Mouse (Mus musculus): Measurements from ENCODE around the gene Hba-a1.
"Not testable (repeated sequence)": the region's sequence is repeated elsewhere in the genome, so short reads cannot be mapped to it uniquely, and the experiment has no call there.

The Hba-a1 gene

GRCm38 (mm10) chr11:32296203-32296602 lies 12.9 kb downstream of the Hba-a1 start, which contains the start of gene Hba-a2:
Gene Hba-a2, plus strand, starts transcription at chr11:32296489.
- not testable (repeated sequence) for DNase-seq (ENCODE audit: low spot score in 2 of 2)

- not testable (repeated sequence) for DNase-seq (ENCODE audit: low spot score in 2 of 2)
Measured at GRCm38 (mm10) chr11:32297417-32297816, 14.1 kb downstream of the Hba-a1 start.

GRCm38 (mm10) chr11:32297866-32298531 lies 14.7 kb downstream of the Hba-a1 start:
- no peak for DNase-seq (ENCODE audit: low spot score in 2 of 2)

- DNase-seq (ENCODE audit: low spot score in 2 of 2): no peak
Measured at GRCm38 (mm10) chr11:32298532-32298918, 15.2 kb downstream of the Hba-a1 start.

- DNase-seq (ENCODE audit: low spot score in 2 of 2): peak in 1 of 2 experiments; percentile 67
Measured at GRCm38 (mm10) chr11:32299865-32300264, 16.6 kb downstream of the Hba-a1 start, which contains the start of gene Hbq1a. Gene Hbq1a, plus strand, starts transcription at chr11:32300069.

GRCm38 (mm10) chr11:32300279-32301267 lies 17.3 kb downstream of the Hba-a1 start:
- DNase-seq (ENCODE audit: low spot score in 2 of 2): no peak

- no peak for DNase-seq (ENCODE audit: low spot score in 2 of 2)
Measured at GRCm38 (mm10) chr11:32301506-32301905, 18.2 kb downstream of the Hba-a1 start.

- DNase-seq (ENCODE audit: low spot score in 2 of 2): peak; percentile 27 to 62
Measured at GRCm38 (mm10) chr11:32302824-32303419, 19.6 kb downstream of the Hba-a1 start.

GRCm38 (mm10) chr11:32303455-32303854 lies 20.1 kb downstream of the Hba-a1 start:
- no peak for DNase-seq (ENCODE audit: low spot score in 2 of 2)

GRCm38 (mm10) chr11:32307006-32307405 lies 23.7 kb downstream of the Hba-a1 start:
- no peak for DNase-seq (ENCODE audit: low spot score in 2 of 2)

- no peak for DNase-seq (ENCODE audit: low spot score in 2 of 2)
Measured at GRCm38 (mm10) chr11:32309446-32309845, 26.1 kb downstream of the Hba-a1 start.

GRCm38 (mm10) chr11:32309928-32310327 lies 26.6 kb downstream of the Hba-a1 start:
- no peak for DNase-seq (ENCODE audit: low spot score in 2 of 2)

GRCm38 (mm10) chr11:32316009-32316408 lies 32.7 kb downstream of the Hba-a1 start:
- DNase-seq (ENCODE audit: low spot score in 2 of 2): no peak

- no peak for DNase-seq (ENCODE audit: low spot score in 2 of 2)
Measured at GRCm38 (mm10) chr11:32320507-32321195, 37.3 kb downstream of the Hba-a1 start.

- DNase-seq (ENCODE audit: low spot score in 2 of 2): peak in 1 of 2 experiments; percentile 73
Measured at GRCm38 (mm10) chr11:32321196-32321565, 37.9 kb downstream of the Hba-a1 start.

GRCm38 (mm10) chr11:32324609-32325008 lies 41.3 kb downstream of the Hba-a1 start:
- DNase-seq (ENCODE audit: low spot score in 2 of 2): peak in 1 of 2 experiments; percentile 88

- no peak for DNase-seq (ENCODE audit: low spot score in 2 of 2)
Measured at GRCm38 (mm10) chr11:32331075-32331474, 47.8 kb downstream of the Hba-a1 start.

GRCm38 (mm10) chr11:32331861-32332260 lies 48.5 kb downstream of the Hba-a1 start:
- no peak for DNase-seq (ENCODE audit: low spot score in 2 of 2)

- DNase-seq (ENCODE audit: low spot score in 2 of 2): no peak
Measured at GRCm38 (mm10) chr11:32333235-32333634, 49.9 kb downstream of the Hba-a1 start.

Data from left cerebral cortex, adult 9 months (tissue).